Mouse (Mus musculus): ENCODE results near the gene Trp53i13.

GRCm38 (mm10) chr11:77472775-77473174 lies 43.0 kb downstream of the Trp53i13 start:
- TF ChIP-seq CTCF (IDR thresholded peaks at IDR 0.05; ENCODE audit: borderline replicate concordance, insufficient read depth, low read length) = no peak
- TF ChIP-seq POLR2A (IDR thresholded peaks at IDR 0.05; ENCODE audit: low read depth, low read length) = no peak
